Mouse (Mus musculus) kidney, embryonic 15.5 days (tissue): ENCODE results near the gene Yipf2. TPM values are rescaled to one million over a fixed set of nuclear protein-coding genes. Genes with fewer than 3 reads are reported as not detected.
"Not testable (repeated sequence)": the region's sequence is repeated elsewhere in the genome, so short reads cannot be mapped to it uniquely, and the experiment has no call there.

Source experiments
- ATAC-seq: fragments of 200-750 bp; cut with Nextera tagmentation; replicated peaks from 2 replicates; pipeline ENCODE4 v1.8.0; 2017; ENCODE audit warnings: moderate TSS enrichment; ENCODE audit not compliant: low FRiP score
- H3K27ac ChIP-seq: fragments of 300-500 bp; sonication (generic); 2 replicates; pipeline ENCODE4 v1.5.1; 2015; ENCODE audit warnings: mild to moderate bottlenecking, inconsistent platforms
- H3K27me3 ChIP-seq: fragments of 300-500 bp; sonication (generic); 2 replicates; pipeline ENCODE4 v1.6.1; 2015; ENCODE audit warnings: inconsistent platforms
- H3K36me3 ChIP-seq: fragments of 300-500 bp; sonication (generic); 2 replicates; pipeline ENCODE4 v1.6.1; 2015; ENCODE audit warnings: inconsistent platforms
- H3K4me1 ChIP-seq: fragments of 300-500 bp; sonication (generic); 2 replicates; pipeline ENCODE4 v1.6.1; 2015; ENCODE audit warnings: inconsistent platforms
- H3K4me2 ChIP-seq: fragments of 300-500 bp; sonication (generic); 2 replicates; pipeline ENCODE4 v1.6.1; 2015; ENCODE audit warnings: moderate library complexity, mild to moderate bottlenecking, inconsistent platforms
- H3K4me3 ChIP-seq: fragments of 300-500 bp; sonication (generic); replicated peaks from 2 replicates; pipeline ENCODE4 v1.5.1; 2015; ENCODE audit warnings: mild to moderate bottlenecking, inconsistent platforms
- H3K9ac ChIP-seq: fragments of 300-500 bp; sonication (generic); 2 replicates; pipeline ENCODE4 v1.6.1; 2015; ENCODE audit warnings: mild to moderate bottlenecking, inconsistent platforms
- H3K9me3 ChIP-seq: fragments of 300-500 bp; sonication (generic); replicated peaks from 2 replicates; pipeline ENCODE4 v1.6.1; 2016; ENCODE audit warnings: inconsistent platforms
- WGBS: fragments of 180-500 bp; shearing (Covaris S2); methylation state at CpG from one replicate; pipeline ENCODE4 v1.1.7; 2015; ENCODE audit warnings: mixed read lengths; 5-methylcytosine and 5-hydroxymethylcytosine counted together
- microRNA counts: library from miRNA; unstranded; fragments of <30 nt; microRNA quantifications from one replicate; lab custom pipeline; 2016
- microRNA-seq: library from miRNA; unstranded; fragments of <30 nt; microRNA quantifications from one replicate; pipeline ENCODE4, GENCODE M21; 2016
- polyA plus RNA-seq: library from polyadenylated mRNA; unstranded; fragments of >200 nt; fragmentation: Nextera tagmentation; extraction: Ambion mirVana; gene quantifications from 2 replicates; pipeline ENCODE4 v1.2.1, GENCODE M21; 2015

The Yipf2 gene
- polyA plus RNA-seq, 1 experiment from 2014 or later, result 32.7 TPM

- 98% methylated on average over 2 of the region's 2 CpGs for WGBS
These were observed 41.6 kb downstream of the Yipf2 start for GRCm38 (mm10) chr9:21551049-21551448.

GRCm38 (mm10) chr9:21547075-21547941 lies 45.3 kb downstream of the Yipf2 start:
- Histone ChIP-seq H3K4me2 (peak overlapping the region; percentile 74), H3K4me3 (peak overlapping the region; percentile 86), H3K36me3 (peaks cover 17% of the 10 kb centered on the region), H3K9ac (peak overlapping the region; percentile 98), H3K4me1 (peaks cover 33% of the 10 kb centered on the region), H3K9me3 (no peaks in the 10 kb centered on the region), H3K27me3 (no peaks in the 10 kb centered on the region), H3K27ac (peak overlapping the region; percentile 98)
- peak; percentile 23 for ATAC-seq
- WGBS, result under 1% methylated on average over 56 of the region's 66 CpGs

More at GRCm38 (mm10) chr9:21551049-21551448, 41.6 kb downstream of the Yipf2 start:
- no peaks in the 10 kb centered on the region for H3K27me3 ChIP-seq
- no peak overlapping the region for H3K4me2 ChIP-seq
- H3K36me3 ChIP-seq, result peaks cover 28% of the 10 kb centered on the region
- H3K9me3 ChIP-seq, result no peaks in the 10 kb centered on the region
- no peak overlapping the region for H3K4me3 ChIP-seq
- H3K27ac ChIP-seq, result no peak overlapping the region
- H3K9ac ChIP-seq, result no peak overlapping the region
- ATAC-seq, result no peak
- H3K4me1 ChIP-seq, result peaks cover 16% of the 10 kb centered on the region

GRCm38 (mm10) chr9:21546789-21547074 lies 45.9 kb downstream of the Yipf2 start, which contains the start of gene Carm1:
Carm1 (plus strand) TSS chr9:21546894.
- under 1% methylated on average over 35 of the region's 52 CpGs for WGBS
- H3K4me3 ChIP-seq, result peak within 1 kb of the TSS; percentile 86

GRCm38 (mm10) chr9:21545916-21546788 lies 46.5 kb downstream of the Yipf2 start:
- ATAC-seq, result peak; percentile 94
- peaks cover 16% of the 10 kb centered on the region for H3K36me3 ChIP-seq
- H3K27ac ChIP-seq, result peak overlapping the region; percentile 98
- H3K4me3 ChIP-seq, result peak overlapping the region; percentile 86
- peaks cover 33% of the 10 kb centered on the region for H3K4me1 ChIP-seq
- no peaks in the 10 kb centered on the region for H3K9me3 ChIP-seq
- H3K9ac ChIP-seq, result peak overlapping the region; percentile 51
- peak overlapping the region; percentile 74 for H3K4me2 ChIP-seq
- H3K27me3 ChIP-seq, result no peaks in the 10 kb centered on the region
- under 1% methylated on average over 63 of the region's 67 CpGs for WGBS

More at GRCm38 (mm10) chr9:21546789-21547074, 45.9 kb downstream of the Yipf2 start, which contains the start of gene Carm1:
- H3K36me3 ChIP-seq, result peaks cover 17% of the 10 kb centered on the region
- H3K9ac ChIP-seq, result peak within 1 kb of the TSS; percentile 98
- H3K4me2 ChIP-seq, result peak within 1 kb of the TSS; percentile 74
- no peak for ATAC-seq
- no peaks in the 10 kb centered on the region for H3K9me3 ChIP-seq
- no peaks in the 10 kb centered on the region for H3K27me3 ChIP-seq
- H3K27ac ChIP-seq, result peak within 1 kb of the TSS; percentile 98
- peaks cover 33% of the 10 kb centered on the region for H3K4me1 ChIP-seq

- H3K4me2 ChIP-seq, result peak overlapping the region; percentile 74
- peak; percentile 81 for ATAC-seq
- H3K27ac ChIP-seq, result peak overlapping the region; percentile 98
- peaks cover 33% of the 10 kb centered on the region for H3K4me1 ChIP-seq
- H3K9me3 ChIP-seq, result no peaks in the 10 kb centered on the region
- 7% methylated on average over 9 of the region's 9 CpGs for WGBS
- peaks cover 10% of the 10 kb centered on the region; the same call in 1 of the 2 replicates for H3K36me3 ChIP-seq
- peak overlapping the region; percentile 86 for H3K4me3 ChIP-seq
- no peaks in the 10 kb centered on the region for H3K27me3 ChIP-seq
- peak overlapping the region; percentile 51 for H3K9ac ChIP-seq
These were observed 47.2 kb downstream of the Yipf2 start for GRCm38 (mm10) chr9:21545351-21545915.

- H3K36me3 ChIP-seq, H3K9ac ChIP-seq, H3K9me3 ChIP-seq, H3K4me3 ChIP-seq, ATAC-seq, H3K27me3 ChIP-seq, H3K4me2 ChIP-seq, H3K27ac ChIP-seq: not testable (repeated sequence)
- 94% methylated on average over 2 of the region's 2 CpGs for WGBS
- H3K4me1 ChIP-seq, result peaks cover 18% of the 10 kb centered on the region
These were observed 50.6 kb downstream of the Yipf2 start for GRCm38 (mm10) chr9:21542001-21542400.

- Histone ChIP-seq H3K9ac (no peak overlapping the region), H3K4me3 (no peak overlapping the region), H3K36me3 (no peaks in the 10 kb centered on the region), H3K27me3 (no peaks in the 10 kb centered on the region), H3K27ac (no peak overlapping the region), H3K4me1 (peaks cover 17% of the 10 kb centered on the region), H3K4me2 (no peak overlapping the region), H3K9me3 (no peaks in the 10 kb centered on the region)
- no peak for ATAC-seq
- 84% methylated on average over 7 of the region's 7 CpGs for WGBS
These were observed 52.5 kb downstream of the Yipf2 start for GRCm38 (mm10) chr9:21539981-21540753.

MicroRNAs encoded within 50 kb of the gene (microRNA counts, 519-probe panel; counts per million panel counts)
- 31.7 counts per million for microRNA mmu-miR-1946b (lab: Ali Mortazavi, UCI)

Small RNA genes lying within 50 kb of the gene (microRNA-seq; reads per million reads assigned to microRNA genes)
- gene Mir1946b, result not detected

Other genes starting within 250 kb of the Yipf2 start
- 208 and 221 TPM in 2 replicates for gene Ilf3, start 225.0 kb downstream of the Yipf2 start, polyA plus RNA-seq
- 56.5 and 63.3 TPM in 2 replicates for gene Qtrt1, start 181.0 kb downstream of the Yipf2 start, polyA plus RNA-seq
- 75.3 and 79.1 TPM in 2 replicates for gene Dnm2, start 167.9 kb downstream of the Yipf2 start, polyA plus RNA-seq
- gene Tmed1, start 82.6 kb downstream of the Yipf2 start, polyA plus RNA-seq, result 133 and 138 TPM in 2 replicates
- 2.9 and 5.2 TPM in 2 replicates for gene AB124611, start 66.7 kb downstream of the Yipf2 start, polyA plus RNA-seq
- 44.1 and 50.2 TPM in 2 replicates for gene Carm1, start 45.9 kb downstream of the Yipf2 start, polyA plus RNA-seq
- gene Timm29, start 106 bp downstream of the Yipf2 start, polyA plus RNA-seq, result 28.4 and 28.6 TPM in 2 replicates
- gene Smarca4, start 23.3 kb upstream of the Yipf2 start, polyA plus RNA-seq, result 91.0 and 101 TPM in 2 replicates
- gene Ldlr, start 130.7 kb upstream of the Yipf2 start, polyA plus RNA-seq, result 28.9 and 34.9 TPM in 2 replicates
- 126 and 135 TPM in 2 replicates for gene Spc24, start 167.5 kb upstream of the Yipf2 start, polyA plus RNA-seq
- gene Kank2, start 205.9 kb upstream of the Yipf2 start, polyA plus RNA-seq, result 18.7 and 23.2 TPM in 2 replicates
- 4.3 and 4.9 TPM in 2 replicates for gene Angptl8, start 242.7 kb upstream of the Yipf2 start, polyA plus RNA-seq